Mouse (Mus musculus) neural tube, embryonic 10.5 days (tissue): ENCODE measurements around the gene Hpd.

ENCODE experiments used
- DNase-seq: peaks from one replicate; pipeline ENCODE4 v3.0.0-alpha.2; 2017; ENCODE audit warnings: low spot score; ENCODE audit errors: extremely low spot score

The Hpd gene

DNA sequence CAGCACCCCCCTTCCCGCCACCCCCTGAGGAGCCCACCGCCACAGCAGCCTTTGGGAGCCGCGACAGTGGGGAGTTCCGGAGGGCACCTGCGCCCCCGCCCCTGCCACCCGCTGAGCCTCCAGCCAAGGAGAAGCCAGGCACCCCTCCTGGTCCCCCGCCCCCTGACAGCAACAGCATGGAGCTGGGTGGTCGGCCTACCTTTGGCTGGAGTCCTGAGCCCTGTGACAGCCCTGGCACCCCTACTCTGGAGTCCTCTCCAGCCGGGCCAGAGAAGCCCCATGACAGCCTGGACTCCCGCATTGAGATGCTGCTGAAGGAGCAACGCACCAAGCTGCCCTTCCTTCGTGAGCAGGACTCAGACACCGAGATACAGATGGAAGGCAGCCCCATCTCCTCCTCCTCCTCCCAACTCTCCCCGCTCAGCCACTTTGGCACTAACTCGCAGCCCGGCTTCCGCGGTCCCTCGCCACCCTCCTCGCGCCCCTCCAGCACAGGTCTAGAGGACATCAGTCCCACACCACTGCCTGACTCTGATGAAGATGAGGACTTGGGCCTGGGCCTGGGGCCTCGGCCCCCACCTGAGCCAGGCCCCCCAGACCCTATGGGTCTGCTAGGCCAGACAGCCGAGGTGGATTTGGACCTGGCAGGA is 34.3 kb downstream of the Hpd start:
- no peak for DNase-seq

DNA sequence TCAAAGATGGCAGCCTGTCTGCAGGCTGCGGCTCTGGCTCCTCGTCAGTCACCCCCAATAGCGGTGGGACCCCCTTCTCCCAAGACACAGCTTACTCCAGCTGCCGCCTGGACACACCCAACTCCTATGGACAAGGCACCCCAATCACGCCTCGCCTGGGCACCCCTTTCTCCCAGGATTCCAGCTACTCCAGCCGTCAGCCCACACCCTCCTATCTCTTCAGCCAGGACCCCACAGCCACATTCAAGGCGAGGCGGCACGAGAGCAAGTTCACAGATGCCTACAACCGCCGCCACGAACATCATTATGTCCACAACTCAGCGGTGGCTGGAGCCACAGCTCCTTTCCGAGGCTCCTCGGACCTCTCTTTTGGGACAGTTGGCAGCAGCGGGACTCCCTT is 35.0 kb downstream of the Hpd start:
- DNase-seq, result no peak

DNA sequence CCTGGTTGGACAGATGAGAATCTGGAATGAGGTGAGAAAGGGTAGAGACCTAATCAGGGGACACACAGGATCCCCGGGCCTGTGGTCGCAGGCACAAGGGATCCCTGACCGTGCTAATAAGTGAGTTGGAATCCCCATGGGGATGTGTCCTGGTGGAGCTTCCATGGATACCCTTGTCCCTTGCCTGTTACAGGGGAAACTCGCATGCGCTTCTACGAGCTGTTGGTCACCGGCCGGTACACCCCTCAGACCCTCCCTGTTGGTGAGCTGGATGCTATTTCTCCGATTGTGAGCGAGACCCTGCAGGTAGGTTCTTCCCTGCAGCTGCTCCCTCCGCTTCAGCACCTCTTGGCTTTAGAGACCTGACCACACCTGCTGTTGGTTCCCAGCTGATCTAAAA is 36.2 kb downstream of the Hpd start:
- DNase-seq, result no peak

DNA sequence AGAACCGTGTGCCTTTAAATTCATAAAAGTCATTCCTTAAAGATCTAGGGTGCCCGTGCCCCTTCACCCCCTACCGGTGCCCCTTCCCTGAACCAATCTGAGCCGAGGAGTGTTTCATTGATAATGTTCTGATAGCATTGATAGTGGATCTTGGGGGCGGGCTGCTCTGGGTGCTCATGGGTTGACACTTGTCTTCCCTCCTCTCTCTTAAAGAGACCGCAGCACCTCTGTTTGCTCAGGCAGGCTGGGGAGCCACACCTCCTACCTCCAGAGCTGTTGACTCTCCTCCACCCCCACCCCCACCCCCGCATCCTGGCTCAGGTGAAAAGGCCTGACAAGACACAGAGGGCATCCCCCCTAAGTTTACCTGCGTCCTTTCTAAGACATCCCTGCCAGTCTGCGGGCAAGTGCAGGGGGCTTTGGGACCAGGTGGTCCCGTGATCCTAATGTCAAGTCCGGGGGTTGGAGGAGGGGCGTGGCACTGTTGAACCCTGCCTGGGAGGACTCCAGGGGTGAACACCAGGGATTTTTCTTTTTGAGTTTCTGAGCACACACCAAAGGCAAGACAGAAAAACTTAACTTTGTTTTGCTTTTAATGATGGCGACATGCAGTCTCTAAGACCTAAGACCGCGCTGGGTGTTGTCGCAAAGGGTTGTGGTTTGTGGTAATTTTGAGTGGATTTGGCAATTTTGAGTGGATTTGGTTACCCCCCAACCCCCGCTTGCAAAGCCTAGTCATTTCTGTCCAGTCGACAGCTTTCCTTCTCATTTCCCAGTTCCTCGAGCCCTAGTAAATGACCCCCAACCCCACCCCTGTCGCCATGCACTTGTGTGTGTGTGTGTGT is 37.6 kb downstream of the Hpd start:
- DNase-seq, result no peak

DNA sequence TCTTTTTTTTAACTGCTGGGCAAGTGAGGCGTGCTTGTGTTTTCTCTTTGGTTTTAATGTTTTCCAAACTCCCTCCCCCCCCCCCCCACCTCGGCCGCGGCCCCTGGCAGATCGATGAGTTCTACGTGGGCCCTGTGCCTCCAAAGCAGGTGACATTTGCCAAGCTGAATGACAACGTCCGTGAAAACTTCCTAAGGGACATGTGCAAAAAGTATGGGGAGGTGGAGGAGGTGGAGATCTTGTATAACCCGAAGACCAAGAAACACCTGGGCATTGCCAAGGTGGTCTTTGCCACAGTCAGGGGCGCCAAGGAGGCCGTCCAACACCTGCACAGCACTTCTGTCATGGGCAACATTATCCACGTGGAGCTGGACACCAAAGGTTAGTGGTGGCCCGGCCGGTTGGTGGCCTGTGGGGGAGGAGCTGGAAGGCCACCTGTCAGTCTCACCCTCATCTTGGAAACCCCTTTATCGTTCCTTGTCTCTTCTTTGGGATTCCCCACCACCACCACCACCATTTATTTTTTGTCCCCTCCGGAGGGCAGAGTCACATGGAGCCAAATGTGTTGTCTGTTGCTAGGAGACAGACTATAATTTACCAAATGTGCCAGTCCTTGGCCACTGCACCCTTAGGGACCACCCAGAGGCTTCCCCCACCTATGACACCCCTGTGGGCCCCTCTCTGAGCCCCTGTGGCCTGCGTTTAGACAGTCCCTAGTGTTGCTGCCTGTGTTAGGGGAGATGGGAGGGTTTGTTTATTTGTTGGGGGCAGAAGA is 38.4 kb downstream of the Hpd start:
- peak; percentile 31 for DNase-seq

DNA sequence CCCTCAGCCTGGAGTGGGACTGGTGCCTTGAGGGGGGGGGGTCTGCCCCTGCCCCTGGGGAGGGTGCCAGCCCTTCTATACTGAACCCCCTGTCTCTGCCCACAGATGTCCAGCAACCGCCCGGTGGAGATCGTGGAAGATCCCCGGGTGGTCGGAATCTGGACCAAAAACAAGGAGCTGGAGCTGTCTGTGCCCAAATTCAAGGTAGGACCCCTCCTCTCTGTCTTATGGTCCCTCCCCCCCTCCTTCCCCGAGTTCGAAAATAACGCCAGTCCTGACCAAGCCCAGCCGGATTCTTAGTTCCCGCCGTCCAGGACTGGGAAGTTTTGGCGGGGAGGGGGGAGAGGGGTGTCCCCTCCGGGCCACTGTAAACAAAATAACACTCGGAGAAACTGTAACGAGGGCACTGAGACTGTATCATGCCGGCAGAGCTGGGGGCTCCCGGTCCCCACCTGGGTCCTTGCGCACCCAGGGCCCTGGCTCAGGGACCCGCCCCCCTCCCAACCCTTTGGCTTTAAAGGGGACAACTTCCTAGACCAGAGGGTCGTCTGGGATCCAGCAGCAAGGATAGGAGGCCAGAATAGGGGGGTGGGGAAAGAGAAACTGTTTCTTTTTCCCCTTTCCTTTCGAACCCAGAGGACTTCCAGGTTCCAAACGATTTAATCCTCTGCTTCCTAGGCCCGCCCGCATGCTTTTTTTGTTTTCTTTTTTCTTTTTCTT is 39.1 kb downstream of the Hpd start:
- DNase-seq, result peak; percentile 53

DNA sequence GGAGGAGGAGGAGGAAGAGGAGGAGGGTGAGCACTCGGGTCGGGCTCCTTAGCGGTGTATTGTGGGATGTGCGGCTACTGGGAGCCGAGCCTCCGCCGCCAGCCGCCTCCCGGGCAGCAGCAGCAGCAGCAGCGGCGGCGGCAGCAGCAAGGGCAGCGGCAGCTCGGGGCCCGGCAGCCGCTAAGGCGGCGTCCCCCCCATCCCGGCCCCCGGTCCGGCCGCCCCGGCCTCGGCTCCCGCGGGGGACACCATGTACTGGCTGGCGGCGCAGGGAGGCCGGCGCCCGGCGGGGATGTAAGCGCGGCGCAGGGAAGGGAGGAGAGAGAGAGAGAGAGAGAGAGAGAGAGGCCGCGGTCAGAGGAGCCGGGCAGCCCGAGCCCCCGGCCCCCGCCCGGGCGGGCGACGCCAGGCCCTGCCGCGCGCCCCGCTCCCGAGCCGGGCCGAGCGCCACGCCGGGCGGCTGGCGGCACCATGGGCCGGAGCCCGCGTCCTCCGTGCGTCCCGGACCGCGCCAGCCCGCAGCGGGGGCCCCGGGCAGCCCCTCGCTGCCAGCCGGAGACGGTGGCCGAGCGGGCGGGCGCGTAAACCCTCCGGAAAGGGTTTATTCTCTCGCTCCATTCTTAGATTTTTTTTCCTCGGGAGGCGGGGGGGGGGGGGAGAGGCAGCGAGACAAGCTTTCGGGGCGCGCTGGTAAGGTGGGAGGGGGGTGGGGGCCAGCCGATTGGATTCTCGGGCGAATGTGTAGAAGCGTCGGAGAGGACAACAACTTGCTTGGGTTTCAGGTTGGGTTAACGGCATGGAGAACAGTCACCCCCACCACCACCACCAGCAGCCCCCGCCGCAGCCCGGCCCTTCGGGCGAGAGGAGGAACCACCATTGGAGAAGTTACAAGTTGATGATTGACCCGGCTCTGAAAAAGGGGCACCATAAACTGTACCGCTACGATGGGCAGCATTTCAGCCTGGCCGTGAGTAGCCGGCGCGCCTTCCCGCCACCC is 40.1 kb downstream of the Hpd start, which contains the start of gene Setd1b:
Gene Setd1b (plus strand): TSS at position 33 of the 997 bp plus-strand sequence.
- peak; percentile 76 for DNase-seq

DNA sequence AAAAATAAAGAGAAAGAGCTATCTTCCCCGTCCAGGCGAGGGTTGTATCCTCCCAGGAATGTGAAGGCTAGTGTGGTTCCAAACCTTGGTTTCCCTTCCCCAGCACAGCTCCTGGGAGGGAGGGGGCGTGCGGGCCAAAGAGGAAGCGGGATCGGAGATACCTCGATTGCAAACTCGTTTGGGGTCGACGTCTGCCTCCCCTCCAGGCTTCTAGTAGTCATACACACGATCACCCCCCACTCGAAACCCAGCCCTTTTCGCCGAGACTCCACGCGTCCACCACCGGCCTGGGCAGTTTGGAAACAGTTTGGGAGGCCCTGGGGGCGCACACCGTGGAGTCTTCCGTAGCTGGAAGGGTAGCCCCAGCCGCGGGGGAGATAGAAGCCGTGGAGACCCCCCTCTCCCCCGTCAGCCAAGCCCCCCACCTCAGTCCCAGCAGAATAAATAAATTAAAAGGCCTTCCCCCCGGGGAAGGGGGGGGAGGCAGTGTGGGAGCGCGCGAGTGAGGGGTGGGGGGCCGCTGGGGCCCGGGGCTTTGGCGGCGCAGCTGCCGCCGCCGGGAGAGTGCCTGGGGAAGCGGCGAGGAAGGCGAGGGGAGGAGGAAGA is 40.9 kb downstream of the Hpd start:
- DNase-seq, result peak; percentile 80

DNA sequence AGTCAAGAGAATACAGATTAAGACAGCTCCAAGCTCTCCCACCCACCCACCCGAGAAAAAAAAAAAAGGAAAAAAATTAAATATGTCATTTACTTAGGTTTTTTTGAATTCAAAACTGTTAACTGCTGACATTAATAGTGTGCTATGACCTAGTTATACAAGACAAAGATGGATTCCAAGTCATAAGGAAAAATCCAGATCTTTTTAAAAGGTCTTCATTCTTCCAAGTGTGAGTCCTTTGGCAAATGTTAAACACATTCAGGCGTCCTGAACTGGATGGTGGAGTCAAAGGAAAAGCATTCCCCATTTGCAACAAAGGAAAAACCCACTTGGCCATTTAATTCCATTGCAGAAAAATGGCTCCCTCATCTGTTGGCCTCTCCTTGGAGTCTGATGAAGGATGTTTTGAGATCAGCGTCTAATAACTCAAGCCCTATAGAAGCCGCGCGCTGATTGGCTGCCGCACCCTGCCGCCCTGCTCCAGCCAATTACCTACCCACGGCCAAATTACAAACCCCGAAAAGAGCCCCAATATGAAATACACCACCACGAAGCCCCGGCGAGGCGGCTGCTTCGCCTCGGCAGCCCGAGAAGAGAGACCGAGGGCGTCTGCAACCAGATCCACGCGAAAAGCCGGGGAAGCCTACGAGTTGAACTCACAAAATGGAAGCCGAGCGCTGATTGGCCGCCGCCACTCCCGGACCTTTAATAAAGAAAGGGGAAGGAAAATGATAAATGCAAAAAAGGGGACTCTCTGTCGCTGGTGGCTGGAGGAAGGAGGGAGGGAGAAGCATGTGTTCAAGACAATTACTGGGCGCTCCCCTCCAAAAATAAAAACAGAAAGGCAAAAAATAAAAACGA is 41.6 kb downstream of the Hpd start:
- peak; percentile 92 for DNase-seq

DNA sequence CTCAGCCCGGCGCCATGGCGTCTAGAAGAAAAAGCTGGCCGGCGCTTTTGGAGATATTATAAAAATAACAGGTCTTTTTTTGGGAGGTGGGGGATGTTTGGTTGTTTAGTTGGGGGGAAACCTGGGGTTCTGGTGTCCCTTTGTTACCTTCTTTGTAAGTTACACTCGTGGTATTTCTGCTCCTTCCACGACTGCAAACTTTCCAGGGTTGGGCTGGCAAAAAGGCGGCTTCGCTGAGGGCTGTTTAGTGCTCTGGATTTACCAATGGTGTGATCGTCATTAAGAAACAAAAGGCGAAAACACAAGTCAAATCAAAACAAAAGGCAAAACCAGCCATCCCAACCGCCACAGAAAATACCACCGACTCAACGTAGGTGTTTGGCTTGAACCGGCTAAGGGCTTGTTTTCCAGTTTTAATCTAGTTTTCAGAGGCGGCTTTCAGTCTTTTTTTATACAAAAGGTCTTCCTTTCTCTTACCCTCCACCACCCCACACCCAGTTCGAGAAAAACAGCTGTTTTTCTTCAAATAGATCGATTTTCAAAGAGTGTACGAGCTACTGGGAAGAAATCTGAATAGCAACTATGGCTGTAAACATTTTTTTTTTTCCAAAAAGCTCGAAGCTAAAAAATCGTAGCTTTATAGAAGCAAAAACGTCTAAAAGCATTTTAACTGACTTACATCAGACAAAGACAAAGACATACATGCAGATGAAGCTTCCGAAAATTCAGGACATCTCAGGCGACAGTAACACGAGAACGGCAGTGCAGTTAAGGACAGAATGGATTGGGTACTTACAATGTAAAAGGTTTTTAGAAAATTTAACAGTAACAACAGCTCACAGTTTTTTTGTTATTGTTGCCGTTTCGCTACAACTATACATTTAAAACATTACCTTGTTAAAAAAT is 42.6 kb downstream of the Hpd start:
- DNase-seq, result peak; percentile 58

DNA sequence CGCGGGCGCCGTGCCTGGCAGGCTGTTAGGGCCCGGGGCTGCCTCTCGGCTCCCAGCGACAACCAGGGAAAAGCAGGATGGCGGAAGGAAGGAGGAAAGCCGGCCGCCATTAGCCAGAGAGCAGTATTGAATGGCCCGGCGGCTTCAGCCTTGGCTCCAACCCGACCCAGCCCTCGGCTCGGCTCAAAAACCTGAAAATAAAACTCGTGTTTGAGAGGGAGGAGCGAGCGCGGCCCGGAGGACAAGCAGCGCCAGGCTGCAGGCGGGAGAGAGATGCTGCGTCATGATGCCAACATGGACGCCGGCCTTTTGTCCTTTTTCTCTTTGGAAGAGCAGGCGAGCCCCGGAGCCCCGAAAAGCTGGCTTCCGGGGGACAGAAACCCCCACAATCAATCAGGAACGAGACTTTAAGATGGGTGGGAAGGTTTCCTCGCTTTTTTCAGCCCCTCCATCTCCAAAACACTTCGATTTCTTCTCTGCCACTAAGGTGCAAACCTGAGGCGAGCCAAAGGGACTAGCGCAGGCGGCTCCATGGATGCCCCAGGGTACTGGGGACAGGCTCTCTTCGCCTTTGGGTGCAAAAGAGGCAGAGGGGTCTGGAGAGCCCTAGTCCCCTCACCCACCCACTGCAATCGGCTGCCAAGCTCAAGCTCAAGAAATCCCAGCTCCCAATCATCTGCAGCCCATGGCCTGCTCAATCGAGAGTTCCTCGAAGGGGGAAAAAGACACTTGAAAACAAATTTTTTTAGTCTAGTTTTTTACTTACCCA is 43.4 kb downstream of the Hpd start:
- peak; percentile 84 for DNase-seq

DNA sequence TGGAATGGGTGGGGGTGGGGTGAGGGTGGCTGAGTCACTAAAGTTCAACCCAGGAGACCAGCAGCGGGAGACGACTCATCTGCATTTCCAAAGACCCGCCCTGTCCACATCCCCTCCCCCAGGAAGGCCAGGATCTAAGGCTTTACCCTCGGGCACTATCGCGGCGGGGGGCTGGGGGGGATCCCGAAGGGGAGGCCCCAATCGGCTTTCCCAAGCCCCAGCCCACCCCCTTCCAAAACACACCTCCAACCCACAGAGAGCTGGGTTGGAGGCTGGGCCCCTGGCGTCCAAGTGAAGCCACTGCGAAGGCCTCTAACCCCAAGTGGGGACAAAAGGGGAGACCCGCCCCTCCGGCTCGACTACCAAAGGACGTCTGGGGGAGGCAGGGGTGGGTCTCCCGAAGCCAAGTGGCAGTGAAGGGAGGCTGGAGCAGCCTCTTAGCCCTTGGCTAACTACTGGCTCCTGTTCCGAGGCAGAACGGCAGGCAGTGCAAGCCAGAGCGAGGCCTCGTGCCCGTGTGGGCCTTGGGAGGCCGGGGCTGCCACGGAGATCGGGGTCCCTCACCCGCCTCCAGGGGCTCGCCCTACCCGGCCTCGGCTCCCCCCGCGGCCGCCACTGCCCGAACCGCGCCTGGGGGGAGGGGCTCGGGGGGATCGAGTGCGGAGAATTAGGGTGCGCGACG is 44.2 kb downstream of the Hpd start:
- peak; percentile 91 for DNase-seq

DNA sequence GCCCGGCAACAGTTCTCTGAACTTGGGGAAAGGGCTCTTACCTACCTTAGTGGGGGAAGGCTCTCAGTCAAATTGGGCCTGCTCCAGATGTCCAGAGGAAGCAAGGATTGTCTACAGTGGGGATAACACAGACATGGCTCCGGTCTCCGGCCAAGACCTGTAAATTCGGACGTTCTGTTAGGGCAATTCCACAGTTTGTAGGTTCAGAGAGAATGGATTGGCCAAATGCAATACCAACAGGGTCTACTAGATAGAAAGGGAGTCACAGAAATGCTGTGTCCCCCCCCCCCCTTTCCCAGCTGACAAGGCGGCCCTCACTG is 44.7 kb downstream of the Hpd start:
- DNase-seq, result no peak

DNA sequence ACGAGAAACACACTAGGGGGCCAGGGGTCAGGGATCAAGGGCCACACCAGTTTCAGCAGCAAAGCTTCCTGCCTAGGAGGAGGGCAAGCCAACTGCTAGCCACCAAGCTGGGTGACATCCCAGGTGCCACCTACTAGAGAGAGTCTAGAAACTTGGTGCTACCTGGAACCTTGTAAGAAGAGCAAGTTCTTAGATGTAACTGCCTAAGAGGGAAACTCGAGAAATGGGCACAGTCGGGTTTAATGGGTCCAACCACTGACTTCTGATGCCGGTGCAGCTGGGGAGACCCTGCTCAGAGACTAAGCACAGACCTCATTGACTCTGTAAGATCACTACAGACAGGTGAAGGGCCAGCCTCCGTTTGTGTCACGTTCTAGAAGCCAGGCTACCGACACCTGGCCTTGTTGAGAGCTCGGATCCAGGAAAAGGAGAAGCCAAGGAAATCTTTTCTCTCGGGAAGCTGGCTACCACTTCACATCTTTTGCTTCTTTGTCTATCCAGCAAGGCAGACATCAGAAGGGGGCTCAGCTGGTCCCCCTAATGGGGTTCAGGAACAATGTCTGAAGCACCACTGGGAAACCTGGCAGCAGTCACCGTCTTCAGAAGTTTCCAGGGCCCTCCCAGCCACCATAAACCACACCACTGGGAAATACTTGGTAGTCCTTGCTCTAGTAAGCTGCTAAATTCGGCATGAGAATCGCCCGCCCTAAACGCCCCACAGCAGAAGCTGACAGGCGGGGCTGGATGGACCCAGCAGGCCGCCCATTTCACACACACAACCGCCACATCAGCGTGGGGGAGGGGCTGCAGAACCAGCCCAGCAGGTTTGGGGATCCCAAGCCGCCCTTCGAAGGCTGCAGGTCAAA is 45.2 kb downstream of the Hpd start:
- peak; percentile 79 for DNase-seq

DNA sequence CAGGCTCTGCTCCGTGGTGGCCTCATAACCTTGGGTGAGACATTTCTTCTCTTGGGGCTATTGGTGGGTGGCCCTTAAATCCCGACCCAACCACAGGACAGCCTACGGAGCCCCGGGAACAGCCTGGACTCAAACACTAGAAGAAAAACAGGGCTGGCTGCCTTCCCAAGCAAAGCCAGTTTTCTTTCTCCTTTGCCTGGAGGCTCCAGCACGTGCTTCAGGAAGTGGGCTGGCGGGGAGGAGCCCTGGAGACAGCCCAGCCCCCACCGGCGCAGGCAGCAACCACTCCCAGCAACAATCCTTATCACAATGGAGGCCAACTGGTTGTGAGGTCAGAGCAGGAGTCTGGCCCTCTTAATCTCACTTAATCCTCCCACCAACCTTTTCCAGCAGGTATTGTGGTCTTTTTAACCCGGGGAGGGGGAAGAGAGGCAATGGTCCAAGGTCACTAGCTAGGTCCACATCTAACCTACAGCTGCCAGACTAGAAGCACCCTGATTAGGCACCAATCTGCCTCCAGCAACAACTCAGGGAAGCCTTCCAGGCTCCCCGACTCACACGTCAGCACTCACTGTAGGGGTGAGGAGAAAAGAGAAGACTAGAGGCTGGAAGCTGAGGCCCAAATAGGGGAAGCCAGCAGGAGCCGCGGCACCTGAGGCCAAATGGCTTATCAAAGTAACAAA is 46.0 kb downstream of the Hpd start:
- DNase-seq, result peak; percentile 75
